Mouse (Mus musculus) kidney, embryonic 15.5 days (tissue): ENCODE measurements at regions not wholly inside any gene's neighbourhood (a gene's known extent, or its start where the extent isn't known, plus 50 kb on each side); places are given as distances from the start of the nearest gene placed in this dataset.
"Not testable (repeated sequence)": the region's sequence is repeated elsewhere in the genome, so short reads cannot be mapped to it uniquely, and the experiment has no call there.

Experiments
- ATAC-seq: fragments of 200-750 bp; cut with Nextera tagmentation; replicated peaks from 2 replicates; pipeline ENCODE4 v1.8.0; 2017; ENCODE audit warnings: moderate TSS enrichment; ENCODE audit not compliant: low FRiP score
- H3K27ac ChIP-seq: fragments of 300-500 bp; sonication (generic); 2 replicates; pipeline ENCODE4 v1.5.1; 2015; ENCODE audit warnings: mild to moderate bottlenecking, inconsistent platforms
- H3K27me3 ChIP-seq: fragments of 300-500 bp; sonication (generic); 2 replicates; pipeline ENCODE4 v1.6.1; 2015; ENCODE audit warnings: inconsistent platforms
- H3K36me3 ChIP-seq: fragments of 300-500 bp; sonication (generic); 2 replicates; pipeline ENCODE4 v1.6.1; 2015; ENCODE audit warnings: inconsistent platforms
- H3K4me1 ChIP-seq: fragments of 300-500 bp; sonication (generic); 2 replicates; pipeline ENCODE4 v1.6.1; 2015; ENCODE audit warnings: inconsistent platforms
- H3K4me2 ChIP-seq: fragments of 300-500 bp; sonication (generic); 2 replicates; pipeline ENCODE4 v1.6.1; 2015; ENCODE audit warnings: moderate library complexity, mild to moderate bottlenecking, inconsistent platforms
- H3K4me3 ChIP-seq: fragments of 300-500 bp; sonication (generic); replicated peaks from 2 replicates; pipeline ENCODE4 v1.5.1; 2015; ENCODE audit warnings: mild to moderate bottlenecking, inconsistent platforms
- H3K9ac ChIP-seq: fragments of 300-500 bp; sonication (generic); 2 replicates; pipeline ENCODE4 v1.6.1; 2015; ENCODE audit warnings: mild to moderate bottlenecking, inconsistent platforms
- H3K9me3 ChIP-seq: fragments of 300-500 bp; sonication (generic); replicated peaks from 2 replicates; pipeline ENCODE4 v1.6.1; 2016; ENCODE audit warnings: inconsistent platforms
- WGBS: fragments of 180-500 bp; shearing (Covaris S2); methylation state at CpG from one replicate; pipeline ENCODE4 v1.1.7; 2015; ENCODE audit warnings: mixed read lengths; 5-methylcytosine and 5-hydroxymethylcytosine counted together

DNA sequence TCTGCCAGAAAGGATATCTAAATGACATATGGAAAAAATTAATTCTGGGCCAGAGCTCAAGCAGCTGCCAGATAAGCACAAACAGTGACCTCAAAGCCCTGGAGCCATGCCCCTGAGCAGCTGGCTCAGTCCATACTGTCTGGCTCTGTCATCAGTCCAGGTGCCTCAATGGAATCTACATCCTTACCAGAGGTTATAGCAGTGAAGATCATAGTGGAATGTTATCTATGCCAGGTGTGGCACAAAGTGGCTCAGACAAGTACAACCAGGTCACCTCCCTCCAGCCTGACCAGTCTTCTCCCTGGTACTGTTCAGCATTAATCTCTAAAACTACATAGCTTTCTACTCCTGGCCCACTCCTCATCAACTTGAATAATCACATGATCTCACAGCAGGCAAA lies 64.4 kb upstream of the Prl2c3 start:
- H3K27ac ChIP-seq, result no peak overlapping the region
- H3K4me3 ChIP-seq, result no peak overlapping the region
- no peaks in the 10 kb centered on the region for H3K4me1 ChIP-seq
- peaks cover 37% of the 10 kb centered on the region for H3K9me3 ChIP-seq
- no peak overlapping the region for H3K4me2 ChIP-seq
- H3K27me3 ChIP-seq, result no peaks in the 10 kb centered on the region
- no peaks in the 10 kb centered on the region for H3K36me3 ChIP-seq
- peak; percentile 50; the same call in 1 of the 2 replicates for ATAC-seq
- H3K9ac ChIP-seq, result no peak overlapping the region

DNA sequence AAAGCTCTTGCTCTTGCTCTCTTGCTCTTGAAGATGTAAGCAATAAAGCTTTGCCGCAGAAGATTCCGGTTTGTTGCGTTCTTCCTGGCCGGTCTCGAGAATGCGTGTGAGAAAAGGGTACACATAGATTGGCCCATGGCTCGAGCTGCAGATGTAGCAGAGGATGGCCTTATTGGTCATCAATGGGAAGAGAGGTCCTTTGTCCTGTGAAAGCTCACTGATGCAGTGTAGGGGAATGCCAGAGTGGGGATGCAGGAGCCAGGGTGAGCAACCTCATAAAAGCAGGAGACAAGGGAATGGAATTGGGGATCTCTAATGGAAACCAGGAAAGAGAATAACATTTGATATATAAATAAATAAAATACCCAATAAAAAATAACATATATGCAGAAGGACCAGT lies 63.7 kb upstream of the Prl2c3 start:
- 89% methylated on average over 7 of the region's 7 CpGs for WGBS
- not testable (repeated sequence) for H3K4me2 ChIP-seq, H3K9ac ChIP-seq, ATAC-seq, H3K4me3 ChIP-seq, H3K27ac ChIP-seq, H3K4me1 ChIP-seq, H3K27me3 ChIP-seq, H3K36me3 ChIP-seq
- H3K9me3 ChIP-seq, result peaks cover 44% of the 10 kb centered on the region

DNA sequence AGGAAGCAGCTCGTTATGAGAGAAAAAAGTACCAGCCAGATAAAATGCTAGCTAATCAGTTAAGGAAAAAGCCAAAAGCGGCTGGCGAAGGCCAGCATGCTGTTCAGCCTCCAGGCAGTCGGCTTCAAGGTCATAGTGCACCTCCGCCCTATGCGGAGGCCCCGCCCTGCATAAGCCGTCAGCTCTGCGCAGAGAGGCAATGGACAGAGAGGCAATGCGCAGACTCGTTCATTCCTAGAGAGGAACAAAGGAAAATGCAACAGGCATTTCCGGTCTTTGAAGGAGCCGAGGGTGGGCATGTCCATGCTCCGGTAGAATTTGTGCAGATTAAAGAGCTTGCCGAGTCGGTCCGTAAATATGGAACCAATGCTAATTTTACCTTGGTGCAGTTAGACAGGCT lies 61.1 kb upstream of the Prl2c3 start:
- not testable (repeated sequence) for H3K4me1 ChIP-seq, ATAC-seq, H3K27ac ChIP-seq, H3K4me2 ChIP-seq, H3K9ac ChIP-seq, H3K4me3 ChIP-seq, H3K36me3 ChIP-seq, H3K27me3 ChIP-seq
- peaks cover 51% of the 10 kb centered on the region for H3K9me3 ChIP-seq
- 97% methylated on average over 16 of the region's 17 CpGs for WGBS

DNA sequence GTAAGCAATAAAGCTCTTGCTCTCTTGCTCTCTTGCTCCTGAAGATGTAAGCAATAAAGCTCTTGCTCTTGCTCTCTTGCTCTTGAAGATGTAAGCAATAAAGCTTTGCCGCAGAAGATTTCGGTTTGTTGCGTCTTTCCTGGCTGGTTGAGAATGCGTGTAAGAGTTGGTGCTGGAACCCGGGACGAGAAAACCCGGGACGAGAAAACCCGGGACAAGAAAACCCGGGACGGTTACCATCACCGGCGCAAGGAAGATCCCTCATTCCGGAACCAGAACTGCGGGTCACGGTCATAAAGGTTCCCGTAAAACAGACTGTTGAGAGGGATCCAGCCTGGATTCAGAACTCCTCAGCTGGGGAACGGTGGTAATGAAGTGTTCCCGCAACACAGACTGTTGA lies 60.1 kb upstream of the Prl2c3 start:
- H3K27me3 ChIP-seq, H3K27ac ChIP-seq, H3K4me2 ChIP-seq, H3K9ac ChIP-seq, H3K4me1 ChIP-seq, H3K4me3 ChIP-seq, H3K36me3 ChIP-seq, ATAC-seq: not testable (repeated sequence)
- WGBS, result 97% methylated on average over 19 of the region's 19 CpGs
- H3K9me3 ChIP-seq, result peaks cover 44% of the 10 kb centered on the region
